Mouse (Mus musculus): Measurements from ENCODE around the gene Dmgdh. TPM values are rescaled to one million over a fixed set of nuclear protein-coding genes. Genes with fewer than 3 reads are reported as not detected.

Gene Dmgdh
- polyA plus RNA-seq, 1 experiment from 2014 or later: 0.24 TPM

DNA sequence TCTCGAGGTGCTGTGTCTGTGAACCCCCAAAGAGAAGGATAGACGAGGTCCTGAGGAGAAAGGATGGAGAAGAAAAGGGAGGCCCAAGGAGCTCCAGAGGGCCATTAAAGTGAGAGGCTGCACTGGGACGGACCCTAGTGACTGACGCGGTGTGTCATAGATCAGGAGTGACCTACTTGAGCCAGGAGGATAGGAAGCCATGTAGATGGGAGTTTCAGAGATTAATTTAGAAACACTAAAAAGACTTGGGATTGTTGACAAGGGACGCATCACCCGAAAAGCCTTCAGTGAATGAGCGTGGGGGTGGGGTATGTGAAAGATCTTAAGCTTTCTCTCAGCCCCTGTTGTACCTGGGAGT is 98.0 kb downstream of the Dmgdh start:
- 20% methylated on average over 8 of the region's 8 CpGs for WGBS (ENCODE audit: insufficient replicate concordance)

GRCm38 (mm10) chr13:93772861-93773260 is 98.6 kb downstream of the Dmgdh start:
- Histone ChIP-seq H3K27me3 (ENCODE audit: control insufficient read depth, insufficient read depth, low read length) (no peaks in the 10 kb centered on the region), H3K36me3 (ENCODE audit: control insufficient read depth, insufficient read depth, low read length) (no peaks in the 10 kb centered on the region), H3K9ac (ENCODE audit: low read depth, low read length) (no peak overlapping the region), H3K4me2 (peak overlapping the region; percentile 98), H3K4me3 (ENCODE audit: low read depth, low read length) (no peak overlapping the region), H3K27ac (ENCODE audit: low read depth, low read length) (no peak overlapping the region), H3K4me1 (ENCODE audit: control insufficient read depth, insufficient read depth, low read length) (peaks cover 6% of the 10 kb centered on the region; the same call in 1 of the 2 replicates), H3K9me3 (replicated peaks; ENCODE audit: control insufficient read depth, low read length) (no peaks in the 10 kb centered on the region)
- no peak for ATAC-seq (replicated peaks; ENCODE audit: insufficient number of reproducible peaks, low FRiP score, low TSS enrichment)
- WGBS (ENCODE audit: insufficient replicate concordance): 58% methylated on average over 7 of the region's 7 CpGs

More for the DNA sequence above, 98.0 kb downstream of the Dmgdh start:
- peak overlapping the region; percentile 75 for H3K9ac ChIP-seq (ENCODE audit: low read depth, low read length)
- peak; percentile 24; the same call in 1 of the 2 replicates for ATAC-seq (replicated peaks; ENCODE audit: insufficient number of reproducible peaks, low FRiP score, low TSS enrichment)
- peak overlapping the region; percentile 62; the same call in 1 of the 2 replicates for H3K27ac ChIP-seq (ENCODE audit: low read depth, low read length)
- H3K4me1 ChIP-seq (ENCODE audit: control insufficient read depth, insufficient read depth, low read length): peaks cover 6% of the 10 kb centered on the region; the same call in 1 of the 2 replicates
- no peaks in the 10 kb centered on the region for H3K27me3 ChIP-seq (ENCODE audit: control insufficient read depth, insufficient read depth, low read length)
- H3K4me2 ChIP-seq: peak overlapping the region; percentile 98
- no peaks in the 10 kb centered on the region for H3K36me3 ChIP-seq (ENCODE audit: control insufficient read depth, insufficient read depth, low read length)
- H3K4me3 ChIP-seq (ENCODE audit: low read depth, low read length): peak overlapping the region; percentile 64
- no peaks in the 10 kb centered on the region for H3K9me3 ChIP-seq (replicated peaks; ENCODE audit: control insufficient read depth, low read length)

GRCm38 (mm10) chr13:93773704-93774315 is 99.6 kb downstream of the Dmgdh start:
- H3K27ac ChIP-seq (ENCODE audit: low read depth, low read length): no peak overlapping the region
- whole genome bisulfite sequencing (ENCODE audit: insufficient replicate concordance): 58% methylated on average over 7 of the region's 7 CpGs
- H3K27me3 ChIP-seq (ENCODE audit: control insufficient read depth, insufficient read depth, low read length): no peaks in the 10 kb centered on the region
- H3K9ac ChIP-seq (ENCODE audit: low read depth, low read length): no peak overlapping the region
- no peak for ATAC-seq (replicated peaks; ENCODE audit: insufficient number of reproducible peaks, low FRiP score, low TSS enrichment)
- H3K4me3 ChIP-seq (ENCODE audit: low read depth, low read length): no peak overlapping the region
- no peaks in the 10 kb centered on the region for H3K9me3 ChIP-seq (replicated peaks; ENCODE audit: control insufficient read depth, low read length)
- H3K4me2 ChIP-seq: no peak overlapping the region
- H3K4me1 ChIP-seq (ENCODE audit: control insufficient read depth, insufficient read depth, low read length): peaks cover 6% of the 10 kb centered on the region; the same call in 1 of the 2 replicates
- no peaks in the 10 kb centered on the region for H3K36me3 ChIP-seq (ENCODE audit: control insufficient read depth, insufficient read depth, low read length)

DNA sequence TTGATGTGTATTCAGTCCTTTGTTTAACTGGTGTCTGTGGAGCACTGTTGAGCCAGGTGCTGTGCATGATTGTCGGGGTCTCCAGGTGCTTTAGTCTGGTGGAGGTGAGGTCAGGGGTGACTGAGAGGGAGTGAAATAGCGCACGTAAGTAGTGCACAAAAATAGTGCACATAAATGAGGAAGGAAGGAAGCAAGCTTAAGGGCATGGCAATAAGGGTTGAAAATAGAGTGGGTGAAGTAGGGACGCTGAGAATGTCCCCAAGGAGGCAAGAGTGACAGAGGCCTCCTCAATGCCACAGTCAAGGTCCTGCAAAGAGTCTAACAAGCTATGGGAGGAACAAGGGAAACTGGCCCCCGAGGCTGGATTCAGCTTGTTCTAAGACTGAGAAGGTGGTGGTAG is 108.6 kb downstream of the Dmgdh start:
- Histone ChIP-seq H3K4me2 (no peak overlapping the region), H3K4me1 (ENCODE audit: control insufficient read depth, insufficient read depth, low read length) (no peaks in the 10 kb centered on the region), H3K27ac (ENCODE audit: low read depth, low read length) (no peak overlapping the region), H3K36me3 (ENCODE audit: control insufficient read depth, insufficient read depth, low read length) (no peaks in the 10 kb centered on the region), H3K27me3 (ENCODE audit: control insufficient read depth, insufficient read depth, low read length) (no peaks in the 10 kb centered on the region), H3K9me3 (replicated peaks; ENCODE audit: control insufficient read depth, low read length) (no peaks in the 10 kb centered on the region), H3K4me3 (ENCODE audit: low read depth, low read length) (no peak overlapping the region), H3K9ac (ENCODE audit: low read depth, low read length) (no peak overlapping the region)
- no peak for ATAC-seq (replicated peaks; ENCODE audit: insufficient number of reproducible peaks, low FRiP score, low TSS enrichment)
- 84% methylated on average over 5 of the region's 5 CpGs for WGBS (ENCODE audit: insufficient replicate concordance)

DNA sequence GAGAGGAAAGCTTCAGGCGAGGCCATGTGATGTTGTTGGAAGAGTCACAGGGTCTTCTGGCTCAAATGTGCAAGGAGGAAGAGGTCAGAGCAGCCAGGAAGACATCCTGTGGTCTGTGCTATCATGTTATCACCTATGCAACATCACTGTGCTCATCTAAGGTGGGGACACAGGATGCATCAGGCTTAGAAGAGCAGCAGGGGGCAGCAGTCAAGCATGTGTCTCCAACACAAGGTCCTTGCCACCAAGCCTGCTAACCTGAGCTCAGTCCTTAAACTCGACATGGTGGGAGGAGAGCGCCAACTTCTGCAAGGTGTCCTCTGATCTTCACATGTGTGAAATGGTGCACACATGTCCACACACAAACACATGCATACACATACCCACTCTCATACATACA is 111.1 kb downstream of the Dmgdh start:
- Histone ChIP-seq H3K4me3 (ENCODE audit: low read depth, low read length) (no peak overlapping the region), H3K4me1 (ENCODE audit: control insufficient read depth, insufficient read depth, low read length) (no peaks in the 10 kb centered on the region), H3K27ac (ENCODE audit: low read depth, low read length) (no peak overlapping the region), H3K4me2 (no peak overlapping the region), H3K9me3 (replicated peaks; ENCODE audit: control insufficient read depth, low read length) (no peaks in the 10 kb centered on the region), H3K9ac (ENCODE audit: low read depth, low read length) (no peak overlapping the region), H3K27me3 (ENCODE audit: control insufficient read depth, insufficient read depth, low read length) (no peaks in the 10 kb centered on the region), H3K36me3 (ENCODE audit: control insufficient read depth, insufficient read depth, low read length) (no peaks in the 10 kb centered on the region)
- ATAC-seq (replicated peaks; ENCODE audit: insufficient number of reproducible peaks, low FRiP score, low TSS enrichment): no peak
- WGBS (ENCODE audit: insufficient replicate concordance): 59% methylated on average over 3 of the region's 3 CpGs

- WGBS (ENCODE audit: insufficient replicate concordance): 82% methylated on average over 2 of the region's 2 CpGs
- Histone ChIP-seq H3K4me1 (ENCODE audit: control insufficient read depth, insufficient read depth, low read length) (no peaks in the 10 kb centered on the region), H3K4me2 (no peak overlapping the region), H3K27me3 (ENCODE audit: control insufficient read depth, insufficient read depth, low read length) (no peaks in the 10 kb centered on the region), H3K27ac (ENCODE audit: low read depth, low read length) (no peak overlapping the region), H3K4me3 (ENCODE audit: low read depth, low read length) (no peak overlapping the region), H3K36me3 (ENCODE audit: control insufficient read depth, insufficient read depth, low read length) (no peaks in the 10 kb centered on the region), H3K9me3 (replicated peaks; ENCODE audit: control insufficient read depth, low read length) (no peaks in the 10 kb centered on the region), H3K9ac (ENCODE audit: low read depth, low read length) (no peak overlapping the region)
- ATAC-seq (replicated peaks; ENCODE audit: insufficient number of reproducible peaks, low FRiP score, low TSS enrichment): no peak
These were observed 111.8 kb downstream of the Dmgdh start for GRCm38 (mm10) chr13:93786051-93786450.

- no peak overlapping the region for H3K4me3 ChIP-seq (ENCODE audit: low read depth, low read length)
- no peak overlapping the region for H3K4me2 ChIP-seq
- 68% methylated on average over 8 of the region's 8 CpGs for WGBS (ENCODE audit: insufficient replicate concordance)
- no peaks in the 10 kb centered on the region for H3K27me3 ChIP-seq (ENCODE audit: control insufficient read depth, insufficient read depth, low read length)
- H3K4me1 ChIP-seq (ENCODE audit: control insufficient read depth, insufficient read depth, low read length): no peaks in the 10 kb centered on the region
- H3K27ac ChIP-seq (ENCODE audit: low read depth, low read length): no peak overlapping the region
- no peak overlapping the region for H3K9ac ChIP-seq (ENCODE audit: low read depth, low read length)
- H3K36me3 ChIP-seq (ENCODE audit: control insufficient read depth, insufficient read depth, low read length): no peaks in the 10 kb centered on the region
- ATAC-seq (replicated peaks; ENCODE audit: insufficient number of reproducible peaks, low FRiP score, low TSS enrichment): no peak
- no peaks in the 10 kb centered on the region for H3K9me3 ChIP-seq (replicated peaks; ENCODE audit: control insufficient read depth, low read length)
These were observed 113.4 kb downstream of the Dmgdh start for GRCm38 (mm10) chr13:93787647-93788046.

GRCm38 (mm10) chr13:93792945-93793642 is 118.9 kb downstream of the Dmgdh start:
- no peak overlapping the region for H3K4me3 ChIP-seq (ENCODE audit: low read depth, low read length)
- WGBS (ENCODE audit: insufficient replicate concordance): 48% methylated on average over 11 of the region's 11 CpGs
- ATAC-seq (replicated peaks; ENCODE audit: insufficient number of reproducible peaks, low FRiP score, low TSS enrichment): no peak

More at GRCm38 (mm10) chr13:93792945-93793642, 118.9 kb downstream of the Dmgdh start:
- no peaks in the 10 kb centered on the region for H3K4me1 ChIP-seq (ENCODE audit: control insufficient read depth, insufficient read depth, low read length)
- no peaks in the 10 kb centered on the region for H3K36me3 ChIP-seq (ENCODE audit: control insufficient read depth, insufficient read depth, low read length)
- no peak overlapping the region for H3K4me2 ChIP-seq
- H3K9ac ChIP-seq (ENCODE audit: low read depth, low read length): no peak overlapping the region
- H3K27me3 ChIP-seq (ENCODE audit: control insufficient read depth, insufficient read depth, low read length): no peaks in the 10 kb centered on the region
- H3K27ac ChIP-seq (ENCODE audit: low read depth, low read length): no peak overlapping the region
- no peaks in the 10 kb centered on the region for H3K9me3 ChIP-seq (replicated peaks; ENCODE audit: control insufficient read depth, low read length)

Data from heart, embryonic 11.5 days (tissue).